Mouse (Mus musculus) limb, embryonic 11.5 days (tissue): ENCODE measurements at regions not wholly inside any gene's neighbourhood (a gene's known extent, or its start where the extent isn't known, plus 50 kb on each side); places are given as distances from the start of the nearest gene placed in this dataset.

Source experiments
- ATAC-seq: fragments of 200-750 bp; cut with Nextera tagmentation; 2 replicates; pipeline ENCODE4 v1.8.0; 2017; ENCODE audit warnings: low read depth; ENCODE audit not compliant: insufficient number of reproducible peaks, low FRiP score, low TSS enrichment
- DNase-seq: peaks from one replicate; pipeline ENCODE4 v3.0.0-alpha.2; 2015; ENCODE audit warnings: low spot score
- H3K27ac ChIP-seq: fragments of 300-500 bp; sonication (generic); replicated peaks from 2 replicates; pipeline ENCODE4 v1.5.1; 2014; ENCODE audit warnings: low read depth, mild to moderate bottlenecking, low read length
- H3K27me3 ChIP-seq: fragments of 300-500 bp; sonication (generic); 2 replicates; pipeline ENCODE4 v1.6.1; 2014; ENCODE audit warnings: mild to moderate bottlenecking, low read length, mixed read lengths; ENCODE audit not compliant: control insufficient read depth, insufficient read depth
- H3K36me3 ChIP-seq: fragments of 300-500 bp; sonication (generic); 2 replicates; pipeline ENCODE4 v1.6.1; 2014; ENCODE audit warnings: mild to moderate bottlenecking, low read length, moderate library complexity, mixed read lengths; ENCODE audit not compliant: control insufficient read depth, insufficient read depth
- H3K4me1 ChIP-seq: fragments of 300-500 bp; sonication (generic); 2 replicates; pipeline ENCODE4 v1.6.1; 2014; ENCODE audit warnings: low read length, mixed read lengths; ENCODE audit not compliant: control insufficient read depth, insufficient read depth
- H3K4me2 ChIP-seq: fragments of 300-500 bp; sonication (generic); 2 replicates; pipeline ENCODE4 v1.6.1; 2014; ENCODE audit warnings: low read depth, mild to moderate bottlenecking, moderate library complexity; ENCODE audit not compliant: severe bottlenecking
- H3K4me3 ChIP-seq: fragments of 300-500 bp; sonication (generic); 2 replicates; pipeline ENCODE4 v1.5.1; 2014; ENCODE audit warnings: low read depth, low read length
- H3K9ac ChIP-seq: fragments of 300-500 bp; sonication (generic); 2 replicates; pipeline ENCODE4 v1.6.1; 2014; ENCODE audit warnings: mild to moderate bottlenecking, low read length
- H3K9me3 ChIP-seq: fragments of 300-500 bp; sonication (generic); 2 replicates; pipeline ENCODE4 v1.6.1; 2016; ENCODE audit warnings: low read length; ENCODE audit not compliant: control insufficient read depth
- WGBS: fragments of 180-500 bp; shearing (Covaris S2); extraction: QIAGEN DNeasy Blood & Tissue Kit; methylation state at CpG from one replicate; pipeline ENCODE4 v1.1.7; 2014; 5-methylcytosine and 5-hydroxymethylcytosine counted together

DNA sequence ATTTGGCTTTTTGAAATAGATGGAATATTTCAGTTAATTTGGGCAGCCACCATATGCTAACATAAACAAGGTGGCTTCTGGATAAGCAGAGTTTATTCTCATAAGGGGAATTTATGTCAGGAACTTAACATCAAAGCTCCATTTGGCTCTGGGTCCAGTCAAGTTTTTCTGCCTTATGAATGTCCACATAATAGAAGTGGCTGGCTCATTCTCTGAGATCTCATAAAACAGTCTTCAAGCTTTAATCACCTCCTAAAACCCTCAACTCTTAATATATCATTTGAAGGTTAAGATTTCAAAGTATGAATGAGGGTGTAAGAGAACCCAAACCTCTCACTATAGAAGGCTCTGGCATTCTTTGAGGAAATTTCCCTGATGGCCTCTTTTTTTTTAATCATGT is 1361.0 kb downstream of the Efna5 start:
- Histone ChIP-seq H3K36me3 (no peaks in the 10 kb centered on the region), H3K9ac (no peak overlapping the region), H3K27ac (no peak overlapping the region), H3K4me1 (no peaks in the 10 kb centered on the region), H3K9me3 (no peaks in the 10 kb centered on the region), H3K4me2 (no peak overlapping the region), H3K4me3 (no peak overlapping the region), H3K27me3 (no peaks in the 10 kb centered on the region; the same call in 1 of the 2 replicates)
- ATAC-seq (no peak; the same call in 1 of the 2 replicates), DNase-seq (no peak)

DNA sequence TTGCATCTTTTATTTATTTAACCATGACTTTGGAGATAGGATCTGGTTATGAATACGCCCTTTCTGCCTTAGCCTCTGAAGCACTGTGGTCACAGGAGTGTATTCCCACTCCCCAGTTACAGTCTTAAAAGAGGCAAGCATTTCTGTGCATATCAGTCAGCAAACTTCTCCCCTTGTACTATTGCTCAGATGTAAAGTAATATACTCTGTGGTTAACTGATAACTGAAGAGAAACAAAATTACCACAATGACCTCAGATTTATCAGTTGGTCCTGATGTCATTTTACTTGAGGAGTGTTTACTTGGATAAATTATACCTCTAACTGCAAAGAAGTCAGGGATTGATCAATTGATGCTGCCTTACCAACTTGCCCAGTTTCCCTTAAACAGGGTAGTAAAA is 1366.1 kb downstream of the Efna5 start:
- no peak overlapping the region for H3K9ac ChIP-seq
- H3K4me3 ChIP-seq = no peak overlapping the region
- no peaks in the 10 kb centered on the region for H3K4me1 ChIP-seq
- no peaks in the 10 kb centered on the region for H3K36me3 ChIP-seq
- H3K4me2 ChIP-seq = no peak overlapping the region
- H3K27me3 ChIP-seq = no peaks in the 10 kb centered on the region
- ATAC-seq (no peak), DNase-seq (no peak)
- no peaks in the 10 kb centered on the region for H3K9me3 ChIP-seq
- no peak overlapping the region for H3K27ac ChIP-seq
- 97% methylated on average over 1 of the region's 1 CpGs for WGBS

DNA sequence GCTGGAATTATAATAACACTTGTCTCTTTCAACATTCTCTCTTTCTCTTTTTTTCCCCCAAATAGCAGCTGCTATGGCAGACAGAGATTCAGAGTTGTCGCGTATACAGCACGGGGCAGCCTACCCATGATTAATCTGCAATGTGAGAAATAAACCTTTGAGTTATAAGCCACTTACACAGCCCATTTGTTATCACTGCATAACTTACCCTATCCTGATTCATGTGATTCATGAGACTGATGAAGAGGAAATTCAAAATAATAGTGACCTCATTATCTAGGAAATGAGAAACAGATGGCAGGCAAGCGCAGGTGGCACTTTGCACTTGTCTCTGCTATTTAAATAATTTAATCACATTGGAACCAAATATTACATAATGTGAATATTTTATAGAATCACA is 1367.7 kb downstream of the Efna5 start:
- 43% methylated on average over 4 of the region's 4 CpGs for WGBS
- ATAC-seq = no peak
- H3K36me3 ChIP-seq = no peaks in the 10 kb centered on the region
- H3K4me3 ChIP-seq = no peak overlapping the region
- no peak for DNase-seq
- H3K27ac ChIP-seq = no peak overlapping the region
- H3K9ac ChIP-seq = no peak overlapping the region
- no peaks in the 10 kb centered on the region for H3K4me1 ChIP-seq
- no peak overlapping the region for H3K4me2 ChIP-seq
- no peaks in the 10 kb centered on the region for H3K9me3 ChIP-seq
- H3K27me3 ChIP-seq = no peaks in the 10 kb centered on the region

DNA sequence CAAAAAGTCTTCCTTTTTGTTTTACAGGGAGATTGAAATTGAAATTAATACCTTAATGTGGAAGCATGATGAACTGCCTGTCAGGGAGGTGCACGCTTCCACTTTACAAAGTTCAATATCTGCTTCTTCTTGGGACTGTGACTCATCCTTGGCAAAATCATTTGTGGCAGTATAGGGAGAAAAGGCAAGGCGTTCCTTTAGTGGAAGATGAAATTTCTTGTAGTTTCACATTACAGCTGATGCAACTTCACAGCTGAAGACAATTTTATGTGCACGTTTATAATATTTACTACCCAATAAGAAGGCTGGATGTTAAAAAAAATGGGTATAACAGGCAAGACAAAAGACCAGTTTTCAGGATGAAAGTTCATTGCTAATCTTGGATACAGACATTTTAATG is 1385.9 kb downstream of the Efna5 start:
- Histone ChIP-seq H3K9ac (no peak overlapping the region), H3K36me3 (no peaks in the 10 kb centered on the region), H3K27ac (no peak overlapping the region), H3K9me3 (no peaks in the 10 kb centered on the region), H3K27me3 (no peaks in the 10 kb centered on the region), H3K4me2 (no peak overlapping the region), H3K4me3 (no peak overlapping the region), H3K4me1 (no peaks in the 10 kb centered on the region)
- 77% methylated on average over 3 of the region's 3 CpGs for WGBS
- ATAC-seq (no peak), DNase-seq (no peak)

DNA sequence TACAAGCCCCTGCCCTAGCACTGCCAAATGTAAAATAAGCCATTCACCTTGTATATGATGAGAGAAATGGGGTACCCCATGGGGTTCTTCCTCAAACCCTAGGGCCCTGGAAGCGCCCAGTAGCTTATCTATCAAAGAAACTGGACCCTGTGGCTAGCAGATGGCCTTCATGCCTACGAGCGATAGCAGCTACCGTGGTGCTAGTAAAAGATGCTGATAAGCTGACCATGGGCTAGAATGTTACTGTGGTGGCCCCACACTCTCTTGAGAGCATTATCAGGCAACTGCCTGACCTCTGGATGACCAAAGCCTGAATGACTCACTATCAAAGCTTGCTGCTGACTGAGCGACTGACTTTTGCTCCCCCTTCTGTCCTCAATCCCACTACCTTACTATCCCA is 1403.7 kb downstream of the Efna5 start:
- no peak overlapping the region for H3K4me3 ChIP-seq
- H3K36me3 ChIP-seq = no peaks in the 10 kb centered on the region
- 90% methylated on average over 5 of the region's 5 CpGs for WGBS
- H3K4me1 ChIP-seq = no peaks in the 10 kb centered on the region
- ATAC-seq = no peak
- H3K9ac ChIP-seq = no peak overlapping the region
- DNase-seq = no peak
- H3K9me3 ChIP-seq = peaks cover 8% of the 10 kb centered on the region; the same call in 1 of the 2 replicates
- H3K27ac ChIP-seq = no peak overlapping the region
- no peak overlapping the region for H3K4me2 ChIP-seq
- H3K27me3 ChIP-seq = no peaks in the 10 kb centered on the region

DNA sequence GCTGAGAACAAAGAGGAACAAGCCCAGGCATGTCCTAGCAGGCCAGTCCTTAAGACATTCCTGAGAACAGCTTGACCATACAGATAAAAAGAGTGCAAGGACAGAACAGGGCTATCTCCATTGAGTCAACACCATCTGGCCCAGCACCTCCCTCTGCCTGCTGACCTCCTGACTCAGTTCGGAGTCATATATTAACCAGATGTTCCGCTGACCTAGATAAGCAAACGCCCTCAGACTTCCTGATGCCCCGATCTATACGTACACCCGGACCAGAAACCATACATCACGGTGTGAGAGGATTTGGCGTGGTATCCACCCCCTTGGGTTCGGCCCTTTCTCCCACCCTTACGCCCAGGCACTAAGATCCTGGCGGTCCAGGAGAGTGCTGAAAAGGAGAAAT is 1406.7 kb downstream of the Efna5 start:
- H3K36me3 ChIP-seq = no peaks in the 10 kb centered on the region
- no peaks in the 10 kb centered on the region for H3K4me1 ChIP-seq
- DNase-seq (no peak), ATAC-seq (no peak)
- peaks cover 3% of the 10 kb centered on the region; the same call in 1 of the 2 replicates for H3K9me3 ChIP-seq
- WGBS = 89% methylated on average over 11 of the region's 11 CpGs
- H3K4me3 ChIP-seq = no peak overlapping the region
- H3K27ac ChIP-seq = no peak overlapping the region
- no peak overlapping the region for H3K4me2 ChIP-seq
- no peaks in the 10 kb centered on the region for H3K27me3 ChIP-seq
- H3K9ac ChIP-seq = no peak overlapping the region

DNA sequence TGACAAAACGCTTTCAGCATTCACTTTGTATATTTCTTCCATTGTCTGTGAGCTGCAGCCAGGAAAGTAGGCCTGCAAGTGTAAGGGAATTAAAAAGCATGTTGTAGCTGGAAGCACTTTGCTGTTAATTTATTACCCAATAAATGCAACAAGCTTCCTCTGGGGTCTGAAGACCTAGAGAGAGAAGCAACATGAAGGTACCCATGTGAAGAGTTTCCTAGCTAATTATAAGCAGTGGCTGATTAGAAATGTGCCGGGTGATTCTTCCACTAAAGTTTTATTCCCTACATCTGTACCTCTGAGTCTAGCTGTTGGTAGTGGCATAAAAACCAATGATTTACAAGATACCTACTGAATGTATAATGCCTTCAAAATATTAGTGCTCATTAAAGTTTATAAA is 1428.2 kb downstream of the Efna5 start:
- WGBS = 34% methylated on average over 2 of the region's 2 CpGs
- H3K9ac ChIP-seq = no peak overlapping the region
- H3K27ac ChIP-seq = no peak overlapping the region
- ATAC-seq (no peak), DNase-seq (no peak)
- H3K4me2 ChIP-seq = no peak overlapping the region
- no peaks in the 10 kb centered on the region for H3K27me3 ChIP-seq
- no peak overlapping the region for H3K4me3 ChIP-seq
- H3K4me1 ChIP-seq = no peaks in the 10 kb centered on the region
- no peaks in the 10 kb centered on the region for H3K9me3 ChIP-seq
- H3K36me3 ChIP-seq = no peaks in the 10 kb centered on the region

DNA sequence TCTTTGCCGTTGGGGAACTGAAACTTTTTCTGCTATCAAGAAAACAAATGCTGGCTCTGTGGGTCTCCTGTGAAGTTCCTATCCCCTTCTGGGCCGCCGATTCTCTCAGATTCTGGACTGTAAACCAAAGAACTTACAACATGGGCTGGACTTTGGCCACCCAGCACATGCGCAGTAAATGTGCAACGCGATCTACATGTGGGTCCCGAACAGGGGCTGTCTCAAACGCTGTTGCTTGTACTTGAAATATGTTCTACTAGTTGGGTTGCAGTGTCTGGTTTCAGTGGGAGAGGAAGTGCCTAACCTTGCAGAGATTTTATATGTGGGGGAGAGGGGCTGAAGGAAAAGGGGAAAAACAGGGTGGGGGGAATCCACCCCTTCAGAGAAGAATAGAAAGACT is 1454.3 kb downstream of the Efna5 start:
- 65% methylated on average over 8 of the region's 8 CpGs for WGBS
- H3K27ac ChIP-seq = no peak overlapping the region
- H3K27me3 ChIP-seq = no peaks in the 10 kb centered on the region
- no peak overlapping the region for H3K4me2 ChIP-seq
- no peaks in the 10 kb centered on the region for H3K36me3 ChIP-seq
- H3K9me3 ChIP-seq = no peaks in the 10 kb centered on the region
- DNase-seq = peak; percentile 26
- no peak overlapping the region for H3K9ac ChIP-seq
- ATAC-seq = no peak
- no peak overlapping the region for H3K4me3 ChIP-seq
- H3K4me1 ChIP-seq = no peaks in the 10 kb centered on the region
